Mouse (Mus musculus) midbrain, embryonic 16.5 days (tissue): ENCODE results near the gene Ispd. TPM values are rescaled to one million over a fixed set of nuclear protein-coding genes. Genes with fewer than 3 reads are reported as not detected.

Source experiments
- ATAC-seq: fragments of 200-750 bp; cut with Nextera tagmentation; 2 replicates; pipeline ENCODE4 v1.8.0; 2017; ENCODE audit warnings: moderate TSS enrichment
- H3K27ac ChIP-seq: fragments of 300-500 bp; sonication (generic); 2 replicates; pipeline ENCODE4 v1.5.1; 2014; ENCODE audit warnings: mild to moderate bottlenecking, low read length, mixed read lengths
- H3K27me3 ChIP-seq: fragments of 300-500 bp; sonication (generic); 2 replicates; pipeline ENCODE4 v1.6.1; 2014; ENCODE audit warnings: low read depth, low read length, mixed read lengths; ENCODE audit not compliant: control insufficient read depth, insufficient read depth
- H3K36me3 ChIP-seq: fragments of 300-500 bp; sonication (generic); 2 replicates; pipeline ENCODE4 v1.6.1; 2014; ENCODE audit warnings: mild to moderate bottlenecking, low read length, moderate library complexity, mixed read lengths; ENCODE audit not compliant: control insufficient read depth, insufficient read depth
- H3K4me1 ChIP-seq: fragments of 300-500 bp; sonication (generic); 2 replicates; pipeline ENCODE4 v1.6.1; 2014; ENCODE audit warnings: mild to moderate bottlenecking, low read length, mixed read lengths; ENCODE audit not compliant: control insufficient read depth, insufficient read depth
- H3K4me2 ChIP-seq: fragments of 300-500 bp; sonication (generic); 2 replicates; pipeline ENCODE4 v1.6.1; 2014; ENCODE audit warnings: mild to moderate bottlenecking, low read length, mixed read lengths
- H3K4me3 ChIP-seq: fragments of 300-500 bp; sonication (generic); 2 replicates; pipeline ENCODE4 v1.5.1; 2014; ENCODE audit warnings: low read depth, mild to moderate bottlenecking, low read length, moderate library complexity, mixed read lengths
- H3K9ac ChIP-seq: fragments of 300-500 bp; sonication (generic); 2 replicates; pipeline ENCODE4 v1.6.1; 2014; ENCODE audit warnings: low read depth, low read length, mixed read lengths
- H3K9me3 ChIP-seq: fragments of 300-500 bp; sonication (generic); replicated peaks from 2 replicates; pipeline ENCODE4 v1.6.1; 2014; ENCODE audit warnings: mild to moderate bottlenecking, low read length, mixed read lengths; ENCODE audit not compliant: control insufficient read depth, poor library complexity, severe bottlenecking
- WGBS: fragments of 180-500 bp; shearing (Covaris S2); extraction: QIAGEN DNeasy Blood & Tissue Kit; methylation state at CpG from one replicate; pipeline ENCODE4 v1.1.7; 2014; 5-methylcytosine and 5-hydroxymethylcytosine counted together
- polyA plus RNA-seq: library from polyadenylated mRNA; unstranded; fragments of >200 nt; fragmentation: Nextera tagmentation; extraction: Ambion mirVana; gene quantifications from 2 replicates; pipeline ENCODE4 v1.2.1, GENCODE M21; 2015

Ispd gene
- polyA plus RNA-seq, 1 experiment from 2014 or later, result 11.0 TPM

DNA sequence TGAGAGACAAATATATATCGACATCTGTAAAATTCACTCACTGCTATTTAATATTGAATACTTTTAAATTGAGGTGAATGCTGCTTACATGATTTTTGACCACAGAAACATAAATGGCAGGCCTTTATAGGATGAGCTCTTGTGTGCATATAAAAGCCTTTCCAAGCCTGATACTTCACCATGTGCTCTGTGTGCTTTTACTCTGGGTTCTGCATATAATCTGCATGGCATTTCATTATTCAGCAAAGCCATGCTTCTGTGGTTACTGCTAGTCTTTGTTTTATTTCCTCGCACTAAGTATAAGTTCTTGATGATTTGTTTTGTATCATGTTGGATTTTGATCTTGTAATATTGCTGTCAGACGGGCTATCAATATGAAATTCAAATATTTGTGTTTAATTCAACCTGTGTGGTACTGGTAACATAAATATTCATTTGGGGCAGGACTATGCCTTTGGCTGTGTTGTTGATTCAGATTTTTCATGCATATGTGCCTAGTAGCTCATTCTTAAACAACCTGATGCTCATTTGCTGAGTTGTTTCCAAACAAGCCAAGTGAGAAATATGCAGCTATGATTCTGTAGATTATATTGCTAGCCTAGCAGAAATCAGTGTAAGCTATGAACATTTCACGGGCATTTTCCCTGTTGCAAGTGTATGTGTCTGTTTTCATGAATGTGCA is 189.3 kb downstream of the Ispd start:
- H3K4me2 ChIP-seq, result no peak overlapping the region
- no peak overlapping the region for H3K27ac ChIP-seq
- H3K4me3 ChIP-seq, result no peak overlapping the region
- H3K36me3 ChIP-seq, result no peaks in the 10 kb centered on the region
- no peak for ATAC-seq
- 87% methylated on average over 4 of the region's 4 CpGs for WGBS
- H3K9me3 ChIP-seq, result no peaks in the 10 kb centered on the region
- H3K27me3 ChIP-seq, result no peaks in the 10 kb centered on the region
- H3K9ac ChIP-seq, result no peak overlapping the region
- H3K4me1 ChIP-seq, result no peaks in the 10 kb centered on the region

DNA sequence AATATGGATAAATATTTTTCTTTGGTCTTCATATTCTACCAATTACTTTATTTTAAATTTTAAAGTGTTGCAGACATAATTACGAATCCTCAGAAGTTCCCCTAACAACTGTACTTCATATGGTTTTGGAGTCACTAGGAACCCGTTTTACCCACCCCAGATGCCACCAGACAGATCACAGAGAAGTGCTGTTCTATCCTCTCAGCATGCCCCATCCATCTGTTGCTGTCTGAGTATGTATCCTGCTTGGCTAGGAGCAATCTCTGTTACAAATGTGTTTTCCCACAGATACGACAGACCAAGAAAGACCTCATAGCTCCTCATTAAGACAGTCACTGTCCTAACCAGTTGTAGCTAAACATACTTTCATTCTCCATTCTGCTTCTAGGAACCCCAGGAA is 203.6 kb downstream of the Ispd start:
- Histone ChIP-seq H3K4me2 (no peak overlapping the region), H3K9me3 (no peaks in the 10 kb centered on the region), H3K27me3 (no peaks in the 10 kb centered on the region), H3K4me3 (no peak overlapping the region), H3K9ac (no peak overlapping the region), H3K27ac (no peak overlapping the region), H3K36me3 (no peaks in the 10 kb centered on the region), H3K4me1 (no peaks in the 10 kb centered on the region)
- no peak for ATAC-seq
- 82% methylated on average over 3 of the region's 3 CpGs for WGBS

DNA sequence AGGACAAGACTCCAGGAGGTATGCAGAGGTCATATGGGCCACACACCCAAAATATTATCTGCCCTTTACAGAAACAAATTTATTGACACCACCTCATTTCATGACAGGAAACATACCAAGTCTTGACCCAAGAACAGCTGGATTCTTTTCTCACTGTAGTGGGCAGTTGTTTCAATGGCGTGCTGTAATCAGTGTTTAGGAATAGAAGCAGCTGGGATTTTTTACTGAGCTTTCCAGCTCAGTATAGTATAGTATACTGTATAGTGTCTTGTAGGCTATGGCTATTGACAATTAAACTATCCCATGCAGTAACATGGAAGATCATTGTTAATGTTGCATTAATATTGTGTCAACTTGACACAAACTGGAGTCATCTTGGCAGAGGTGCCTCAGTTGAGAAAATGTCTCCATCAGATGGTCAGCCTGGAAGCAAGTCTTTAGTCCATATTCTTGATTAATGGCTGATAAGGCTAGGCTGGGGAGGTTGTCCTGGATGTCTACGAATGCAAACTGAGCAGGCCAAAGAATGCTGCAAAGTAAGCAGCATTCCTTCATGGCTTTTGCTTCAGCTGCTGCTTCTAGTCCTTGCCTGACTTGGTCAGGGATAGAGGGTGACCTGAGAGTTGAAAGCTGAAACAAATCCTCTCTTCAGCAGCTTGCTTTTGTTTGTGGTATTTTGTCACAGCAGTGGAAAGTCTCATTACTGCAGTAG is 216.4 kb downstream of the Ispd start:
- Histone ChIP-seq H3K4me1 (no peaks in the 10 kb centered on the region), H3K4me3 (no peak overlapping the region), H3K9ac (no peak overlapping the region), H3K27me3 (no peaks in the 10 kb centered on the region), H3K4me2 (no peak overlapping the region), H3K9me3 (no peaks in the 10 kb centered on the region), H3K27ac (no peak overlapping the region), H3K36me3 (no peaks in the 10 kb centered on the region)
- ATAC-seq, result no peak
- 88% methylated on average over 2 of the region's 2 CpGs for WGBS

DNA sequence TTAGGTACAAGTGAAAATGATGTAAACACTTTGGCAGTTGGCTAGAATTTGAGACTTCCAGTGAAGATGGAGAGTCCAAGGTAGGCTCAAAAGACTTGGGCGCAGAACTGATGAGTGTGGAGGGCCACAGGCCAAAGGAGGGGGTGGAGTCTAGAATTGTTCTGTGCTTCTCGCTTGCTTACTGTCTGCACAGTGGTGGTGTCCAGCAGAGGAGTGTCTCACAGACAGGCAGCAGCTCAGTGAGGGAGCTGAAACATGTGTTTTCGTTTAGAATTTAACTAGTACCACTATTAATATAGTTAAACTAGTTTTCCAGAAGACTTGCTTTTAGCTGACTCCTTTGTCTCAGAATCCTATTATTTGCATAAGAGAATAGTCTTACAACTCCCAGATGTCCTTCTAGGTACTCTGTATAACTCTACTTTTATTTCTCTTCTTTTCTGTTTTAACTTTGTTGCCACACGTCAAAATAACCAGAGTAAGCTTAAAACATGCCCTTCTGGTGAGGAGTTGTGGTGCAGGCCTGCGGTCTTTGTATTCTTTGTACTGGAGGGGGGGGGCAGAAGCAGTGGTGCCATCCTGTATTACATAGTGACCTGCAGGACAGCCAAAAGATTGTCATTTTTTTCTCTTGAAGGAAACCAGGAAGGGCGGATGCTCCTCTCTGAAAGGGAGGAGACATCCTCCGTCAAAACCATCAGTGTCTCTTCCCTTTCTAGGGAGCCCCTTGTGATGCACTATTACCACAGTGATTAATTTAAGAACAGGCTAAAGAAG is 240.9 kb downstream of the Ispd start:
- Histone ChIP-seq H3K27ac (no peak overlapping the region), H3K36me3 (no peaks in the 10 kb centered on the region), H3K27me3 (no peaks in the 10 kb centered on the region), H3K4me2 (no peak overlapping the region), H3K4me3 (no peak overlapping the region), H3K9ac (no peak overlapping the region), H3K4me1 (no peaks in the 10 kb centered on the region), H3K9me3 (no peaks in the 10 kb centered on the region)
- no peak for ATAC-seq
- WGBS, result 85% methylated on average over 7 of the region's 7 CpGs

DNA sequence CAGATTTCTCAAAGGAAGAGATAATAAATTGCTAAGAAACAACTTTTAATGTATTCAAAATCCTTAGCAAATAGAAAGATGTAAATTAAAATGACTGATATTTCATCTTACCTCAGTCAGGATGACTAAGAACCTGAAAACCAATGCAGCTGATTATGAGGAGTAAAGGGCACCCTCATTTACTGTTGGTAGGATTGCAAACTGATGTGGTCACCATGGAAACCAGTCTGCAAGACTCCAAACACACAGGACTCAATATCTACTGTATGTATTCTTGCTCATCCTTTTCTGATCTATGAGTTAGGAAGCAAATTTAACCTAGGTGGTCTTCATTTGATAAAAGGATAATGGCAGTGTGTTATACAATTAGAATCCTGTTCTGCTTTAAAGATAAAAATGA is 246.0 kb downstream of the Ispd start:
- ATAC-seq, result peak; percentile 54; the same call in 1 of the 2 replicates
- no peak overlapping the region for H3K27ac ChIP-seq

DNA sequence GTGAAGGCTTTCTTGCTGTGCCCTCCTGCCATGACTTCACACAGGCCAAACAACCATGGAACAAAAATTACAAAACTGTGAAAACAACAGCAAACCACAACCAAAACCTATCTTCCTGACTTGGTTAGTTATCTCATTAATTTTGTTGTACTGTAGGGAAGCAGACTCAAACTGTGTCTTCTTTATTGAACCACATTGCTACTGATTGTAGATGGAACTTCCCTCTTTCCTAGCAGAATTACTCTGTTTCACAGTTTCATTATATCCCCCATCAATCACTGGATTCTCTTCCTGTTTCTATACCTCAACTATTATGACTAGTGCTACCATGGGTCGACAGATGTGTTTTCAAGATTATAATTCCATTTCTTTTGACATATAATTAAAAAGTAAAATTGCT is 251.2 kb downstream of the Ispd start:
- Histone ChIP-seq H3K27me3 (no peaks in the 10 kb centered on the region), H3K9ac (no peak overlapping the region), H3K4me1 (no peaks in the 10 kb centered on the region), H3K4me3 (no peak overlapping the region), H3K36me3 (no peaks in the 10 kb centered on the region), H3K9me3 (no peaks in the 10 kb centered on the region), H3K27ac (no peak overlapping the region), H3K4me2 (no peak overlapping the region)
- ATAC-seq, result no peak
- 88% methylated on average over 1 of the region's 1 CpGs for WGBS

More for the DNA sequence above, 246.0 kb downstream of the Ispd start:
- H3K9me3 ChIP-seq, result no peaks in the 10 kb centered on the region
- H3K36me3 ChIP-seq, result no peaks in the 10 kb centered on the region
- H3K9ac ChIP-seq, result no peak overlapping the region
- H3K4me2 ChIP-seq, result no peak overlapping the region
- no peaks in the 10 kb centered on the region for H3K4me1 ChIP-seq
- H3K4me3 ChIP-seq, result no peak overlapping the region
- H3K27me3 ChIP-seq, result no peaks in the 10 kb centered on the region

DNA sequence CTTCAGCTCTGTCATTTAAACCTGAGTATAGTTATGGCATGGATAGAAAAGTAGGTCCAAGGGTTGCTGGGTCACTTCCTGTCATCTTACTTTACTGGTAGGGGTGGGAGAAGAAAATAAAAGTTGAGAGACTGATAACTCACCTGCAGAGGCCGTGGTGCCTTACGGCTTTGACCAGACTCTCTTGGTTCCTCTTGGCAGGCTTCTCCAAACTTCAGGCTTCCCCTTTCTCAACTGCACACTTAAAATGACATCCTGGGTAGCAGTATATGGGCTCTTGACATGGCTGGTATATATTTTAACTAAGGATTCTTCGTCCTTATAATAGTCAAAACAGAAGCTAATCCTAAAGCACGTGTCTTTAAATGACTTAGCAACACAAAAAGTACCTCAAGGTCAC is 266.3 kb downstream of the Ispd start:
- ATAC-seq, result no peak
- Histone ChIP-seq H3K9ac (no peak overlapping the region), H3K4me1 (no peaks in the 10 kb centered on the region), H3K36me3 (no peaks in the 10 kb centered on the region), H3K9me3 (no peaks in the 10 kb centered on the region), H3K27ac (no peak overlapping the region), H3K27me3 (no peaks in the 10 kb centered on the region), H3K4me2 (no peak overlapping the region), H3K4me3 (no peak overlapping the region)
- WGBS, result 91% methylated on average over 4 of the region's 4 CpGs

DNA sequence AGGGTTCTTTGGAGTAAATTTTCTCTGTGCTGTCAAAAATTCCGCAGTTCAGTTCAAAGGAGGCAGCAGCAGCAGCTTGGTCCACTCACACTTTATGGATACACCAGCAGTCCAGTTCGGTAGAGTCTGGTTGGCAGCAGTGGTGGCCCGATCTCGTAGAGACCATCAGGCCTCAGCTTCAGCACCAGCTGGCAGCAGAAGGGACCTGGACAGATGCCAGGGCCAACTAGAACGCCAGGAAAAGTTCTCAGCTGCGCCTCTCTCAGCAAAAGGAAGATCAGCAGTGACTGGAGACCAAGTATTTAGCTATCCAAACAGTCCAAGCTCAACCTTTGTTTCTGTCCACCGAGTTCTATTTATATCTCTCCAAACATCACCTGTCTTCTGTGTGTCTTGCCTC is 281.2 kb downstream of the Ispd start:
- Histone ChIP-seq H3K9ac (no peak overlapping the region), H3K27me3 (no peaks in the 10 kb centered on the region)

DNA sequence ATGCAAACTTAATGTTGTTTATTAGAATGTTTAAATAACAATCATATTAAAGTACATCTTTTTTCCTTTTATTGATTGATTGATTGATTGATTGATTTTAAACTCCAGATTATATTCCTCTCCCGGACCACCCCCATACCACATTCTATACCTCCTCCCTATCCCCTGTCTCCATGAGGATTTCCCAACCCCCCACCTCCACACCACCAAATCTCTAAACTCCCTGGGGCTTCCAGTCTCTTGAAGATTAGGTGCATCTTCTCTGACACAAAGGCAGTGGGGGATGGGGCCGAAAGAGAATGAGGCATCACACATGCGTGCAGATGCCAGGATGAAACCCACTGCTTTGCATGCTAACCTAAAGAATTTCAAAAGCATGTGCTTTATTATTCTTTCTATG is 283.5 kb downstream of the Ispd start:
- Histone ChIP-seq H3K9ac (no peak overlapping the region), H3K27ac (no peak overlapping the region), H3K4me3 (no peak overlapping the region), H3K36me3 (no peaks in the 10 kb centered on the region), H3K9me3 (no peaks in the 10 kb centered on the region), H3K4me2 (no peak overlapping the region), H3K27me3 (no peaks in the 10 kb centered on the region), H3K4me1 (peaks cover 7% of the 10 kb centered on the region)
- ATAC-seq, result no peak
- WGBS, result 37% methylated on average over 3 of the region's 3 CpGs

More for the DNA sequence above, 281.2 kb downstream of the Ispd start:
- no peaks in the 10 kb centered on the region for H3K36me3 ChIP-seq
- ATAC-seq, result no peak
- no peaks in the 10 kb centered on the region for H3K9me3 ChIP-seq
- 84% methylated on average over 7 of the region's 7 CpGs for WGBS
- no peak overlapping the region for H3K4me2 ChIP-seq
- H3K4me3 ChIP-seq, result no peak overlapping the region
- H3K27ac ChIP-seq, result no peak overlapping the region
- peaks cover 7% of the 10 kb centered on the region for H3K4me1 ChIP-seq
